Mouse (Mus musculus) G1E (cell line): ENCODE measurements around the gene Med24.

Source experiments
- CTCF ChIP-seq: IDR thresholded peaks from 2 replicates; pipeline ENCODE4 v1.5.1; 2012; ENCODE audit warnings: low read depth, low read length, inconsistent platforms, mixed read lengths
- GATA1 ChIP-seq: IDR thresholded peaks from 2 replicates; pipeline ENCODE4 v1.6.1; 2012; ENCODE audit warnings: borderline replicate concordance, low read length, inconsistent platforms, mixed read lengths
- GATA2 ChIP-seq: IDR thresholded peaks from 2 replicates; pipeline ENCODE4 v1.6.1; 2012; ENCODE audit warnings: low read depth, low read length, inconsistent platforms, borderline replicate concordance
- POLR2AphosphoS5 ChIP-seq: IDR thresholded peaks from 2 replicates; pipeline ENCODE4 v1.6.1; 2012; ENCODE audit warnings: low read depth, low read length, inconsistent platforms; ENCODE audit not compliant: insufficient replicate concordance
- TAL1 ChIP-seq: conservative IDR thresholded peaks from 2 replicates; pipeline ENCODE4 v1.6.1; 2012; ENCODE audit warnings: low read depth, low read length, inconsistent platforms, mixed read lengths

DNA sequence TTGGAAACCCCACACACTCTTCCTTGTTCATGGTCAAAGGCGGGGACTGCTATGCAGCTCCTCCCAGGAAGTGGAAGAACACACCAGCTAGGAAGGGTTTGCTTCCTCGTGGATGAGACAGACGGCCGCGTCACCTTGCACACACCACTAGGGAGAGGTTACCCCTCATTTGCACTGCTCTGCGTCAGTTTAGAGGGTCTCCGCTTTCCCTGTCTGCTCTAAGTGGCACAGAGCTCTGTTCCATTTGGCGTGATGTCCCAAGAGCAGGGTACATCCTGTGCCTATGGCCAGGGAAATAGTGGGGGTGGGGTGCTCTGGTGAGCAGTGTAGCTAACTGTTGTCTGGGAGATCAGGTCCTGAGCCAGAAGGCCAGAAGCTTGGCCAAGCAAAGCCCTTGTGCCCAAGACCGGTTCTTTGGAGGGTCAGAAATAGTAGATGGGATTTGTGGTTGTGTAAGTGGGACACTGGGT, 25.0 kb upstream of the Med24 start:
- TF ChIP-seq CTCF (no peak), GATA1 (no peak), GATA2 (no peak), TAL1 (no peak), POLR2AphosphoS5 (no peak)
